Mouse (Mus musculus) C2C12 (cell line): ENCODE data around the gene Arl5c. TPM values are rescaled to one million over a fixed set of nuclear protein-coding genes. Genes with fewer than 3 reads are reported as not detected.
A peak's percentile ranks its signal among the peaks of the same experiment; 100 is the strongest.

Source experiments
- H3K27me3 ChIP-seq: one replicate; pipeline ENCODE4 v1.6.1; 2011; ENCODE audit not compliant: control insufficient read depth, insufficient read depth, insufficient read length
- H3K36me3 ChIP-seq: one replicate; pipeline ENCODE4 v1.6.1; 2011; ENCODE audit not compliant: control insufficient read depth, insufficient read depth
- H3K4me3 ChIP-seq: one replicate; pipeline ENCODE4 v1.5.1; 2011; ENCODE audit warnings: mild to moderate bottlenecking, control low read depth; ENCODE audit not compliant: poor library complexity, insufficient read depth, severe bottlenecking
- H3K79me2 ChIP-seq: one replicate; pipeline ENCODE4 v1.6.1; 2011; ENCODE audit not compliant: control insufficient read depth, insufficient read depth
- H3K79me3 ChIP-seq: one replicate; pipeline ENCODE4 v1.6.1; 2011; ENCODE audit warnings: low read depth, control low read depth
- H3ac ChIP-seq: one replicate; pipeline ENCODE3; 2011; ENCODE audit warnings: low read depth; ENCODE audit not compliant: control insufficient read depth, insufficient read length
- CEBPB ChIP-seq: IDR thresholded peaks from one replicate; pipeline ENCODE4 v1.6.1; 2011; ENCODE audit warnings: low read depth, mild to moderate bottlenecking, control low read depth, moderate library complexity
- CTCF ChIP-seq: IDR thresholded peaks from one replicate; pipeline ENCODE4 v1.5.1; 2011; ENCODE audit not compliant: control insufficient read depth, insufficient read depth, insufficient read length
- FOSL1 ChIP-seq: IDR thresholded peaks from one replicate; pipeline ENCODE4 v1.8.0; 2011; ENCODE audit warnings: mild to moderate bottlenecking, low read length; ENCODE audit not compliant: poor library complexity, insufficient read depth, severe bottlenecking
- MAX ChIP-seq: IDR thresholded peaks from one replicate; pipeline ENCODE4 v1.6.1; 2011; ENCODE audit warnings: mild to moderate bottlenecking, control low read depth
- MYOD1 ChIP-seq: IDR thresholded peaks from one replicate; pipeline ENCODE4 v1.6.1; 2011; ENCODE audit warnings: low read depth; ENCODE audit not compliant: control insufficient read depth, insufficient read length
- MYOG ChIP-seq: IDR thresholded peaks from one replicate; pipeline ENCODE4 v1.6.1; 2011; ENCODE audit not compliant: control insufficient read depth, insufficient read length; ENCODE audit errors: extremely low read depth
- USF1 ChIP-seq: IDR thresholded peaks from one replicate; pipeline ENCODE4 v1.6.1; 2011; ENCODE audit warnings: low read depth, mild to moderate bottlenecking, control low read depth, moderate library complexity
- long read RNA-seq, 2 experiments: library from polyadenylated mRNA; unstranded; transcript quantifications; one replicate each; pipeline ENCODE4 v2.0.0; 2019 to 2020
- polyA plus RNA-seq: library from polyadenylated mRNA; unstranded; fragments of >200 nt; fragmentation: generic; extraction: Trizol; gene quantifications from one replicate; pipeline ENCODE4 v1.2.1, GENCODE M21; 2012; ENCODE audit warnings: missing spikeins

Arl5c gene
- 0.54 TPM for polyA plus RNA-seq
- long read RNA-seq, experiment 1: 0 reads
- long read RNA-seq, experiment 2, partial matches to known transcripts: 0 of 1 reads
- long read RNA-seq, experiment 2, other reads (novel, unspliced or antisense): 1 of 1 reads

DNA sequence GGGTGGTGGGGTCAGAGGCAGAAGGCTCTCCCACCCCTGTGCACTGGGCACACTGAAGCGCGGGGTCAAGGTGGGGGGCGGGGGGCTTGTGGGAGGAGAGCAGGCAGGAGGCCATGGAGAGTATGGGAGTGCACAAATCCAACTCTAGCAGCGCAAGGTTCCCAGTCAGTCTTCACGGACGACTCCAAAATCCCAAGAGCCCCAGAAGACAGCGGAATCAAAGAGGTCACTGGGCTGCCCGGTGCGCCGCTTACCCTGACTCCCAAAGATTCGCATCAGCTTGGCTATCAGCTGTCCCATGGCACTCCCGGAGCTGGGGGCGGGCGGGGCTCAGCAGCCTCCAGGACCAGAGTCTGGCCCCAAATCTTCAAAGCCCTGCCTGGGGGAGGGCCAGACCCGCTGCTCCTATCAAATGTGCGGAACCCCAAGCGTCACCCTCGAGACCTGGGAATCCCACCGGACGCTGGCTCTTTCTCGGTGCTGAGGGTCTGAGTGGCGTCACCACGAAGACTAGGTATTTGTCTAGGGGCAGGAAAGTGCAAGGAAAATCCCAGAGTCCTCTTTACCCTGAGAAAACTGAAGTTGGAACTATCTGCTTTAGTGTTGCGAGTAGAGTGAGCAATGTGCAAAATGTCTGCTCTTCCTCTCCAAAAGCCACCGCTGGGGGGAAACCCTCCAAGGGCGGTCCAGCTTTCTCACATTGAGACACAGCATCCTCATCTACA lies at the start of gene Arl5c:
Gene Arl5c, minus strand, starts transcription at position 618 of the 725 bp plus-strand sequence.
- no peaks in the 10 kb centered on the region for H3K79me3 ChIP-seq
- H3K27me3 ChIP-seq: no peaks in the 10 kb centered on the region
- H3K4me3 ChIP-seq: no peak within 1 kb of the TSS
- TF ChIP-seq CTCF (no peak), FOSL1 (no peak), MYOG (no peak), MAX (no peak), USF1 (no peak), CEBPB (no peak), MYOD1 (no peak)
- H3ac ChIP-seq: peak within 1 kb of the TSS; percentile 5
- H3K36me3 ChIP-seq: no peaks in the 10 kb centered on the region
- H3K79me2 ChIP-seq: no peaks in the 10 kb centered on the region

DNA sequence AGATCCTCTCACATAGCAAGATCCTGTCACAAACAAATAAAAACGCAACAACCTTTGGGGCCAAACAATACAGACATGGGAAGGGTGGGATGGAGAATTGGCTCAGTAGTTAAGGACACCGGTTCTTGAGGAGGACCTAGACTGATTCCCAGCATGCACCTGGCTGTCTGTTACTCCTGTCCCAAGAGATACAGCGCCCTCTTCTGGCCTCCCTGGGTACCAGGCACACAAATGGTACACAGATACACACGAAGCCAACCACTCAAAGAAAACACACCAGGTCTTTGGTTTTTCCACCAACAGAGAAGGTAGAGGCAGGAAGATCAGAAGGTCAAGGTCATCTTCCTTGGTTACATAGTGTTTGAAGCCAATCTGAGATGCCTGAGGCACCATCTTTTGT lies 49.6 kb upstream of the Arl5c start:
- TF ChIP-seq CTCF: no peak
- TF ChIP-seq FOSL1: no peak
- no peak for TF ChIP-seq MYOG
- TF ChIP-seq USF1: no peak
- TF ChIP-seq MYOD1: no peak
- no peak for TF ChIP-seq MAX
- no peak for TF ChIP-seq CEBPB

DNA sequence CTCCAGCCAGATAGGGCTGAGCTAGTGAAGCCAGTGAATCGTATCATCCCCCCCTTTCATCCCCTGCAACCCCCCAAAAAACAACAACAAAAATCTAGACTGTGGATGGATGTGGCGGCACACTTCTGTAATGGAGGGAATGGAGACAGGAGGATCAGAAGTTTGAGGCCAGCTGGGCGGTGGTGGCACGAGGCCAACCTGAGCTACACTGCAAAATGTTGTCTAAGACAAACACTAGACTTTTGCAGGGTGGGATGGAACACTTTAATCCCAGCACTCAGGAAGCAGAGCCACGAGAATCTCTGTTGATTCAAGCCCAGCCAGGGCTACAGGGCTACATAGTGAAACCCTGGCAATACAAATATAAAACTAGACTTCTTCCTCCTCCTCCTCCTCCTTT lies 48.1 kb upstream of the Arl5c start:
- H3K79me3 ChIP-seq: peaks cover 48% of the 10 kb centered on the region
- no peak overlapping the region for H3ac ChIP-seq
- TF ChIP-seq MYOD1: no peak
- no peak for TF ChIP-seq CEBPB
- TF ChIP-seq FOSL1: no peak
- TF ChIP-seq MYOG: no peak
- TF ChIP-seq USF1: no peak
- TF ChIP-seq CTCF: no peak
- TF ChIP-seq MAX: no peak
- H3K4me3 ChIP-seq: no peak overlapping the region
- peaks cover 67% of the 10 kb centered on the region for H3K36me3 ChIP-seq
- H3K27me3 ChIP-seq: no peaks in the 10 kb centered on the region
- peaks cover 74% of the 10 kb centered on the region for H3K79me2 ChIP-seq

More for the DNA sequence above, 49.6 kb upstream of the Arl5c start:
- Histone ChIP-seq H3K79me3 (peaks cover 60% of the 10 kb centered on the region), H3K79me2 (peaks cover 89% of the 10 kb centered on the region), H3K4me3 (no peak overlapping the region), H3ac (no peak overlapping the region), H3K36me3 (peaks cover 63% of the 10 kb centered on the region), H3K27me3 (no peaks in the 10 kb centered on the region)

DNA sequence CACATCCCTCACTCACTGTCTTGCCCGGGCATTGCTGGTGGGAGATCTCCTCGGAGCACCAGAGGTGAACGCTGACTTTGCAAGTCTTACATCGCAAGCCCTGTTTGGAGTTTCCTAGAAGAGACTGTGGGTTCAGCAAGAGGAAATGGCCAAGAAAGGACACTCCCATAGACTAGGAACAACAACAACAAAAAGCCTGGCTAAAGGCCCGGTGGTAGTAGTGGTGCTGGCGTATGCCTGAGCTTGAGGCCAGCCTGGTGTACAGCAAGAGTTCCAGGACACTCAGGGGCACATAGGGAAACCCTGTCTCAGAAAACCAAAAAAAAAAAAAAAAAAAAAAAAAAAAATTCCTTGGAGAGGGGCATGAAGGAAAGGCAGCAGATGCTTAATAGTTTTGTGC lies 46.8 kb upstream of the Arl5c start:
- peak overlapping the region; percentile 9 for H3ac ChIP-seq
- H3K79me2 ChIP-seq: peaks cover 60% of the 10 kb centered on the region
- H3K36me3 ChIP-seq: peaks cover 68% of the 10 kb centered on the region
- no peak overlapping the region for H3K4me3 ChIP-seq
- no peaks in the 10 kb centered on the region for H3K27me3 ChIP-seq
- H3K79me3 ChIP-seq: peaks cover 34% of the 10 kb centered on the region
- TF ChIP-seq MAX (no peak), MYOD1 (no peak), CEBPB (no peak), USF1 (no peak), CTCF (no peak), MYOG (no peak), FOSL1 (no peak)

DNA sequence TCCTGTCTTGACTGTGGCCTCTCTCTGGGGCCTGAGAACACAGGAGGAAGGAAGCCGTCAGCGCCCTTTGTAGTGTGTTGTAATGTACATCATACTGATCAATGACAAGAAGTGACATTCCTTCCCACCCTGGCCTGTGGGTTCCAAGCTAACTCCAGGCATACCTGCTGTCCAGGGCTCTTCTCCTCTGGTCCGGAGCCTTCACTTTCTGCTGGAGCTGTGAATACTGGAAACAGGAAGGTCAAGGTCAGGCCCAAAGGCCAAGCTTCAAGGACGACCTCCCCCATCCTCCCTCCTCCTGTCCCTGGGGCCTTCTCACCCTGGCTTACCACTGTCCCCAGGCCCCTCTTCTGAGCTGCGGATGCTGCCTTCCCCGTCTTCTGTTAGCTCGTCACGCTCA lies 45.0 kb upstream of the Arl5c start:
- Histone ChIP-seq H3K27me3 (no peaks in the 10 kb centered on the region), H3K79me2 (peaks cover 43% of the 10 kb centered on the region), H3K36me3 (peaks cover 70% of the 10 kb centered on the region), H3K4me3 (no peak overlapping the region), H3K79me3 (peaks cover 19% of the 10 kb centered on the region), H3ac (no peak overlapping the region)
- TF ChIP-seq USF1 (no peak), MYOG (no peak), FOSL1 (no peak), CEBPB (no peak), CTCF (no peak), MYOD1 (no peak), MAX (no peak)

DNA sequence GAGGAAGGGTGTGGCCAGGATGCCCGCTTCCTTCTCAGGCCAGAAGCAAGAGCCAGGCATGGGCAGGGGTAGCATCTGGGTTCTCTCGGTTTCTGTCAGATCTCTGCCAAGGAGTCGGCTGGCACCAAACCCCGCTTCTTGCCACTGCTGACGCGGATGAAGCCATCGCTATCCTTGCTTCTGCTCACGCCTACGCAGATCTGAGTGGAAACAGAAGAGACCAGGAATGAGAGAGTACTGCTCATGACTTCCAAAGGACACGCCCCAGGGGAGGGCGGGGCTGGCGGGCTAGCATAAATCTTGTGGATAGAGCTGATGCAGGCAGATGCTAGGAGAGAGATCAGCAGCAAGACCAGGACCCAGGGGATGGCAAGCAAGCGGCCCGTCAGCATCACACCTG lies 41.9 kb upstream of the Arl5c start:
- Histone ChIP-seq H3K79me2 (peaks cover 12% of the 10 kb centered on the region), H3K36me3 (peaks cover 68% of the 10 kb centered on the region), H3K79me3 (no peaks in the 10 kb centered on the region), H3ac (no peak overlapping the region), H3K4me3 (no peak overlapping the region), H3K27me3 (no peaks in the 10 kb centered on the region)
- TF ChIP-seq MAX: no peak
- TF ChIP-seq CEBPB: no peak
- no peak for TF ChIP-seq USF1
- no peak for TF ChIP-seq MYOG
- no peak for TF ChIP-seq FOSL1
- no peak for TF ChIP-seq CTCF
- TF ChIP-seq MYOD1: no peak
